ENCODE assay signal across 20 mouse cellular contexts in the genomic region with DNA sequence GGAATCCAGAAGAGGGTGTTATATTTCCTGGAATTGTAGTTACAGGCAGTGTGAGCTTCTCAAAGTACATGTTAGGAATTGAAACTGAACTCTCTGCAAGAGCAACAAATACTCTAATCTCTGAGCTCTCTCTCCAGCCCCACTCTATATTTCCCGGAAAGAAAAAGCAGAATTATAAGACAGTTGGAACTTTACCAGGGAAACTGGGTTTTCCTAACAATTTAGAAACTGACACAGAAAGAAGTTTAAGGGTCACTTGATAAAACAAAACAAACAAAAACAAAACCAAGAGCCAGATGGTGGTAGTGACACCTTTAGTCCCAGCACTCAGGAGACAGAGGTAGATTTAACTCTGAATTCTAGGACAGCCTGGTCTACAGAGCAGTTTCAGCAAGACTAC. TPM values are rescaled to one million over a fixed set of nuclear protein-coding genes. Genes with fewer than 3 reads are reported as not detected.
DNase-seq lines count a peak whose midpoint lies in the region; ATAC-seq and TF ChIP-seq lines count a peak whose summit lies in the region.
"Had no signal": no experiment of that assay in that cellular context is flagged by ENCODE, and none has a peak within 500 bp of the region (broad histone marks: within the 10 kb centered on the region; RNA-seq: fewer than 3 reads in every experiment).

No protein-coding gene starts in this region.

- no peak for TF ChIP-seq CTCF in liver, adult 2 months (IDR thresholded peaks at IDR 0.05; ENCODE audit: low read depth, low read length)

- no peak overlapping the region for H3K27ac ChIP-seq in liver, adult 2 months (replicated peaks; ENCODE audit: insufficient read depth, low read depth, low read length)
- no peak overlapping the region for H3K27ac ChIP-seq in liver, embryonic 12.5 days
- no peak overlapping the region for H3K27ac ChIP-seq in intestine, embryonic 15.5 days

- no peak for TF ChIP-seq POLR2A in liver, adult 2 months (IDR thresholded peaks at IDR 0.05; ENCODE audit: extremely low read depth, insufficient read depth, low read length)

- H3K9me3 ChIP-seq in liver, embryonic 12.5 days (replicated peaks) = no peaks in the 10 kb centered on the region
- H3K9me3 ChIP-seq in intestine, embryonic 15.5 days = no peaks in the 10 kb centered on the region
- H3K9me3 ChIP-seq: G1E had no signal

- peaks cover 8% of the 10 kb centered on the region for H3K36me3 ChIP-seq in liver, adult 2 months (ENCODE audit: control insufficient read depth, insufficient read depth, low read length)
- H3K36me3 ChIP-seq in liver, embryonic 12.5 days = peaks cover 9% of the 10 kb centered on the region
- H3K36me3 ChIP-seq in intestine, embryonic 15.5 days = 0 out of 2 replicates have a peak, but pooled peaks cover 4% of the 10 kb centered on the region

- DNase-seq in liver, adult 2 months (ENCODE audit: extremely low read depth, low read depth, low spot score) = peak; percentile 77
- DNase-seq in adipocyte (ENCODE audit: low spot score) = peak; percentile 60
- DNase-seq: adrenal gland, adult 2 months; adrenal gland, adult 8-10 months; adrenal gland, postnatal 10 days; adrenal gland, postnatal 14 days; adrenal gland, postnatal 25 days; adrenal gland, postnatal 36 days; B cell, adult 2 months; cerebellum, adult 11 months; cerebellum, adult 11-12 months; cerebellum, adult 18-20 months; cerebellum, adult 2 months had no signal

- H3K79me2 ChIP-seq in liver, adult 2 months (ENCODE audit: control insufficient read depth, insufficient read depth, low read length) = peaks cover 8% of the 10 kb centered on the region; the same call in 1 of the 2 replicates

- peaks cover 11% of the 10 kb centered on the region for H3K4me1 ChIP-seq in liver, adult 2 months (ENCODE audit: control insufficient read depth, insufficient read depth, low read length)
- peaks cover 22% of the 10 kb centered on the region for H3K4me1 ChIP-seq in liver, embryonic 12.5 days
- no peaks in the 10 kb centered on the region for H3K4me1 ChIP-seq in intestine, embryonic 15.5 days (replicated peaks)

- WGBS in liver, adult 2 months = 2% methylated on average over 1 of the region's 1 CpGs
- 87% methylated on average over 1 of the region's 1 CpGs for WGBS in liver, embryonic 12.5 days (ENCODE audit: insufficient replicate concordance)
- 84% methylated on average over 1 of the region's 1 CpGs for WGBS in intestine, embryonic 15.5 days

- H3K4me3 ChIP-seq in liver, adult 2 months (ENCODE audit: insufficient read depth, low read depth, low read length) = no peak overlapping the region
- H3K4me3 ChIP-seq in liver, embryonic 12.5 days = no peak overlapping the region
- no peak overlapping the region for H3K4me3 ChIP-seq in intestine, embryonic 15.5 days (replicated peaks)

- H3K4me2 ChIP-seq in liver, embryonic 12.5 days = no peak overlapping the region
- no peak overlapping the region for H3K4me2 ChIP-seq in intestine, embryonic 15.5 days (replicated peaks)

- ATAC-seq in liver, embryonic 12.5 days = no peak
- no peak for ATAC-seq in intestine, embryonic 15.5 days
- ATAC-seq: activated CD4-positive, CD25-positive, alpha-beta regulatory T cell, adult 4 months; CD4-positive, CD25-positive, alpha-beta regulatory T cell, adult 4 months; Patski had no signal

- H3K9ac ChIP-seq in liver, adult 2 months (ENCODE audit: low read depth, low read length) = no peak overlapping the region
- H3K9ac ChIP-seq in liver, embryonic 12.5 days = no peak overlapping the region
- H3K9ac ChIP-seq in intestine, embryonic 15.5 days = no peak overlapping the region

- H3K27me3 ChIP-seq in liver, adult 2 months (ENCODE audit: control insufficient read depth, insufficient read depth, low read length) = no peaks in the 10 kb centered on the region
- no peaks in the 10 kb centered on the region for H3K27me3 ChIP-seq in liver, embryonic 12.5 days (replicated peaks)
- no peaks in the 10 kb centered on the region for H3K27me3 ChIP-seq in intestine, embryonic 15.5 days (replicated peaks)
- H3K27me3 ChIP-seq: CH12.LX, Patski had no signal

RNA-seq across cellular contexts. Expression of a gene that starts 4.4 kb away (rescaled TPM):
- 21.6 and 21.9 TPM in 2 replicates for total RNA-seq in liver, adult 2 months (2014; rRNA removed)
- 2.6 and 3.3 TPM in 2 replicates for polyA plus RNA-seq in liver, adult 2 months (2012; rRNA removed)
- polyA plus RNA-seq in liver, embryonic 12.5 days (2016; fragmentation: Nextera tagmentation; extraction: Ambion mirVana) = 5.7 and 6.2 TPM in 2 replicates
- 12.0 and 12.9 TPM in 2 replicates for polyA plus RNA-seq in intestine, embryonic 15.5 days (2015; fragmentation: Nextera tagmentation; extraction: Ambion mirVana)

RNA-seq across cellular contexts. Expression of a gene that starts 14.6 kb away (rescaled TPM):
- total RNA-seq in liver, adult 2 months (2014; rRNA removed) = 10.3 and 10.8 TPM in 2 replicates
- 1.5 and 4.2 TPM in 2 replicates for polyA plus RNA-seq in liver, adult 2 months (2012; rRNA removed)
- polyA plus RNA-seq in liver, embryonic 12.5 days (2016; fragmentation: Nextera tagmentation; extraction: Ambion mirVana) = 113 and 118 TPM in 2 replicates
- polyA plus RNA-seq in intestine, embryonic 15.5 days (2015; fragmentation: Nextera tagmentation; extraction: Ambion mirVana) = 116 and 146 TPM in 2 replicates

Comparison
In these comparisons a context has a peak if more than half of its experiments do, and no peak if none do; other contexts are left out.
1. RNA of a gene that starts 14.6 kb away (polyA plus RNA-seq): 116 to 146 TPM in intestine, embryonic 15.5 days and 113 to 118 TPM in liver, embryonic 12.5 days; 1.5 to 4.2 TPM in liver, adult 2 months; every median in the first group is over 10 times any median in the second.